Mouse (Mus musculus): ENCODE results near the gene Cep85l. TPM values are rescaled to one million over a fixed set of nuclear protein-coding genes. Genes with fewer than 3 reads are reported as not detected.

Cep85l gene
- total RNA-seq, 2 experiments from 2014 or later, result 35.9 to 43.5 TPM

DNA sequence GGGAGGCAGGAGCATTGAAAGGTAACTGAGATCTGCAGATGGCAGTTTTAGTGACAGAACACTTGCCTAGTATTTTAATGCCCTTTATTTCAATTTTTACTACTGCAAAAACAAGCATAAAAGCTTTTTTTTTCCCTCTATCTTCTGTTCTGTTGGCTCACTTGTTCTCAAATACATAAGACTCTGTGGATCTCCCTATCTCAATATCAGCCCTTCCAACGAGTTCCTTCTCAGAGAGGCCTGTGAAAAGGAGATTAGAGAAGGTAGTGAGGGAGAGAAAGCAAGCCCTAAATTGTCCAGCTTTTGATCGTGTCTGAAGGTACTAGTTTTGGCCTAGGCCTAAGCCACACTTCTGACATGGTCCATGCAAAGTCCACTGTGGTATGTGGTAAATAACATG, 150.6 kb downstream of the Cep85l start:
- no peak for DNase-seq (ENCODE audit: low spot score in 2 of 2)

Other genes with a start within 250 kb of the Cep85l start
- gene Pln, start 42.3 kb downstream of the Cep85l start, total RNA-seq (2021), result under 1 TPM; 0.52 to 0.96 TPM
- gene Asf1a, start 216.8 kb upstream of the Cep85l start, total RNA-seq (2021), result 10 to 100 TPM; 35.0 to 35.9 TPM